Mouse (Mus musculus): ENCODE data around the gene Nebl. TPM values are rescaled to one million over a fixed set of nuclear protein-coding genes. Genes with fewer than 3 reads are reported as not detected.
A peak's percentile ranks its signal among the peaks of the same experiment; 100 is the strongest.

Nebl gene
- polyA plus RNA-seq, 1 experiment: 6.5 TPM

DNA sequence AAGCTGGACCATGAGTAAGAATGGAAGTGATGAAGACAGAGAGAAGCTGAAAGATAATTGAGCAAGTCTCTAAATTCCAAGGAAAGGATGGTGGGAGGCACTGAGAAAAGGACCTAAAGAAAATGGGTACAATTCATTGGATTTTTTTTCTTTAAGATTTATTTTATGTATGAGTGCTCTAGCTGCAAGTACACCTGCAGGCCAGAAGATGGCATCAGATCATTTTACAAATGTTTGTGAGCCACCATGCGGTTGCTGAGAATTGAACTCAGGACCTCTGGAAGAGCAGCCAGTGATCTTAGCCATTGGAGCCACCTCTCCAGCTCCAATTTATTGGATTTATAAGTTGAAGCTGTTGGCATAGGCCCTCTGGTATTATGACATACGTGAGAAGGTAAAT, 316.9 kb downstream of the Nebl start:
- Histone ChIP-seq H3K36me3 (ENCODE audit: control insufficient read depth, insufficient read depth, low read length) (no peaks in the 10 kb centered on the region), H3K27me3 (ENCODE audit: control insufficient read depth, insufficient read depth, low read length) (no peaks in the 10 kb centered on the region), H3K4me3 (ENCODE audit: extremely low read depth, insufficient read depth, insufficient read length) (no peak overlapping the region), H3K27ac (ENCODE audit: insufficient read depth, low read length) (no peak overlapping the region), H3K4me1 (ENCODE audit: control insufficient read depth, insufficient read depth, insufficient read length) (no peaks in the 10 kb centered on the region)
- no peak for TF ChIP-seq POLR2A (IDR thresholded peaks at IDR 0.05; ENCODE audit: low read depth, low read length)
- no peak for TF ChIP-seq CTCF (IDR thresholded peaks at IDR 0.05; ENCODE audit: extremely low read depth, insufficient read depth, insufficient read length, insufficient replicate concordance)
- DNase-seq (ENCODE audit: low read depth in 1 of 2, low spot score in 2 of 2): no peak
- 83% methylated on average over 2 of the region's 2 CpGs for WGBS

- no peak for DNase-seq (ENCODE audit: low read depth in 1 of 2, low spot score in 2 of 2)
- no peaks in the 10 kb centered on the region for H3K4me1 ChIP-seq (ENCODE audit: control insufficient read depth, insufficient read depth, insufficient read length)
- H3K36me3 ChIP-seq (ENCODE audit: control insufficient read depth, insufficient read depth, low read length): no peaks in the 10 kb centered on the region
- H3K27me3 ChIP-seq (ENCODE audit: control insufficient read depth, insufficient read depth, low read length): no peaks in the 10 kb centered on the region
- H3K4me3 ChIP-seq (ENCODE audit: extremely low read depth, insufficient read depth, insufficient read length): no peak overlapping the region
- no peak overlapping the region for H3K27ac ChIP-seq (ENCODE audit: insufficient read depth, low read length)
- no peak for TF ChIP-seq POLR2A (IDR thresholded peaks at IDR 0.05; ENCODE audit: low read depth, low read length)
- TF ChIP-seq CTCF (IDR thresholded peaks at IDR 0.05; ENCODE audit: extremely low read depth, insufficient read depth, insufficient read length, insufficient replicate concordance): no peak
- WGBS: 75% methylated on average over 8 of the region's 8 CpGs
Observed at GRCm38 (mm10) chr2:17413496-17414268, 317.6 kb downstream of the Nebl start.

DNA sequence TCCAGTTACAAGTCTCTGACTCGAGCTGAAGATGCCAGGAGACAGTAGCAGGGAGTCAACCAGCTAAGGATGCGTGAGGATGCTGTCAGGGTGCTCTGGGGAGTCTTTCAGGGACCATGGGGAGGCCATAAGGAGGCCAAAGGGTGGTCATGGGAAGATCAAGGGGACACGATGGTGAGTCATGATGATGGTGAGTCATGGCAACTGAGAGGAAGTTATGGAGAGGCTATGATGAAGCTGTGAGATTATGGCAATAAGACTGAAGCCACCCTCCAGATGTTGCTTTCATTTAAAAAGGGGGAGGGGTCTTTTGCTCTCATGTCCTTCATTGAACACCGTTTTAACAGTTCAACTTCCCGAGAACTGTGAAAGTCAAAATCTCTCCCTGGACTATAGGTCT, 322.0 kb downstream of the Nebl start:
- TF ChIP-seq CTCF (IDR thresholded peaks at IDR 0.05; ENCODE audit: extremely low read depth, insufficient read depth, insufficient read length, insufficient replicate concordance) (no peak), POLR2A (IDR thresholded peaks at IDR 0.05; ENCODE audit: low read depth, low read length) (no peak)
- Histone ChIP-seq H3K36me3 (ENCODE audit: control insufficient read depth, insufficient read depth, low read length) (no peaks in the 10 kb centered on the region), H3K27ac (ENCODE audit: insufficient read depth, low read length) (no peak overlapping the region), H3K27me3 (ENCODE audit: control insufficient read depth, insufficient read depth, low read length) (no peaks in the 10 kb centered on the region), H3K4me1 (ENCODE audit: control insufficient read depth, insufficient read depth, insufficient read length) (no peaks in the 10 kb centered on the region), H3K4me3 (ENCODE audit: extremely low read depth, insufficient read depth, insufficient read length) (no peak overlapping the region)
- 85% methylated on average over 5 of the region's 5 CpGs for WGBS
- DNase-seq (ENCODE audit: low read depth in 1 of 2, low spot score in 2 of 2): no peak

DNA sequence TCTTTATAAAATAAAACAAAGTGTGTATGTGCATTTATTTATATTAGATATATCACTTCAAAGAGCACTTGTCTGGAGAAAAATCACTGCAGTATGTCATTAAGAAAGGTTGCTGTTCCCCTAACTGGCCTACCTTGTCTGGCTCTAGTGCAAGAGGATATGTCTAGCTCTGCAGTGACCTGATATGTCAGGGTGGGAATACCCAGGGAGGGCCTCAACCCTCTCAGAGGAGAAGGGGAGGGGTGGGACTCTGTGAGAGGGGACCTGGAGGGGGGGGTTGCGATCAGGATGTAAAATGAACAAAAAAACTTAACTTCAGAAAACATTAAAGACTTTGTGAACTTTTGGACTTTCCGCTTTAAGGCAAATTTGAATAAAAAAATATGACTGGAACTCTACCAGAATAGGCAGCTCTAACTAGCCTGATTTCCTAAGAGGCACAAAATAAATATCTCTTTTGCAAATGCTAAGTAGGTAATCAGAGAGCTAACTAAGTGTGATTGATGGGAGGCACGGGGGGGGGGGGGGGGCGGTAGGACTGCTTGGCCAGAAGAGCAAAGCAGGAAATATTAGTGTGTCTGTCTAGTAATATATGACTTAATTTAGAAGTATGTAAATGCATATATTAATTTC, 325.2 kb downstream of the Nebl start:
- WGBS: 72% methylated on average over 4 of the region's 4 CpGs
- no peaks in the 10 kb centered on the region for H3K36me3 ChIP-seq (ENCODE audit: control insufficient read depth, insufficient read depth, low read length)
- no peak for DNase-seq (ENCODE audit: low read depth in 1 of 2, low spot score in 2 of 2)
- H3K4me3 ChIP-seq (ENCODE audit: extremely low read depth, insufficient read depth, insufficient read length): no peak overlapping the region
- TF ChIP-seq CTCF (IDR thresholded peaks at IDR 0.05; ENCODE audit: extremely low read depth, insufficient read depth, insufficient read length, insufficient replicate concordance): no peak
- no peak for TF ChIP-seq POLR2A (IDR thresholded peaks at IDR 0.05; ENCODE audit: low read depth, low read length)
- H3K4me1 ChIP-seq (ENCODE audit: control insufficient read depth, insufficient read depth, insufficient read length): no peaks in the 10 kb centered on the region
- no peaks in the 10 kb centered on the region for H3K27me3 ChIP-seq (ENCODE audit: control insufficient read depth, insufficient read depth, low read length)
- H3K27ac ChIP-seq (ENCODE audit: insufficient read depth, low read length): no peak overlapping the region

DNA sequence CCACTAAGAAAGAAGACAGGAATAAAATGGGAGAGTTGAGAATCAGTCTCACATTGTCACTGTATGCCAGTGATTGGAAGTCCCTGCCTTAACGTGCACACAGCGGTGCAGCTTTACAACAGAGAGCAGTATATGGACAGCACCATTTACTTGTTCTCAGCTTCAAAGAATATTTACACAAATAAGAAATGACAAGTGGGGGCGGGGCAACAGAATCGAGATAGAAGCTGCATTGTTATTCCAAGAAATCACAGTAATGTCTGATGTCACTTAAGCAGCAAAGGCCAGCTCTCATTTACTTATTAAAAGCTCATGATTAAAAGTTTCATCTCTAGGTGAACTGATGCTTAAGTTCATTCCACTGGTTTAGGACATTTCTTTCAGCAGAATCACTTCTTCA, 328.8 kb downstream of the Nebl start:
- Histone ChIP-seq H3K36me3 (ENCODE audit: control insufficient read depth, insufficient read depth, low read length) (no peaks in the 10 kb centered on the region), H3K4me3 (ENCODE audit: extremely low read depth, insufficient read depth, insufficient read length) (no peak overlapping the region), H3K27ac (ENCODE audit: insufficient read depth, low read length) (no peak overlapping the region), H3K4me1 (ENCODE audit: control insufficient read depth, insufficient read depth, insufficient read length) (no peaks in the 10 kb centered on the region; the same call in 1 of the 2 replicates), H3K27me3 (ENCODE audit: control insufficient read depth, insufficient read depth, low read length) (no peaks in the 10 kb centered on the region)
- no peak for DNase-seq (ENCODE audit: low read depth in 1 of 2, low spot score in 2 of 2)
- WGBS: 77% methylated on average over 4 of the region's 4 CpGs
- TF ChIP-seq CTCF (IDR thresholded peaks at IDR 0.05; ENCODE audit: extremely low read depth, insufficient read depth, insufficient read length, insufficient replicate concordance) (no peak), POLR2A (IDR thresholded peaks at IDR 0.05; ENCODE audit: low read depth, low read length) (no peak)

GRCm38 (mm10) chr2:17396235-17396634, 335.0 kb downstream of the Nebl start:
- Histone ChIP-seq H3K27ac (ENCODE audit: insufficient read depth, low read length) (no peak overlapping the region), H3K4me1 (ENCODE audit: control insufficient read depth, insufficient read depth, insufficient read length) (peaks cover 10% of the 10 kb centered on the region), H3K4me3 (ENCODE audit: extremely low read depth, insufficient read depth, insufficient read length) (no peak overlapping the region), H3K27me3 (ENCODE audit: control insufficient read depth, insufficient read depth, low read length) (no peaks in the 10 kb centered on the region), H3K36me3 (ENCODE audit: control insufficient read depth, insufficient read depth, low read length) (no peaks in the 10 kb centered on the region)
- WGBS: 28% methylated on average over 5 of the region's 5 CpGs
- peak; percentile 20 to 54 for DNase-seq (ENCODE audit: low read depth in 1 of 2, low spot score in 2 of 2)
- no peak for TF ChIP-seq POLR2A (IDR thresholded peaks at IDR 0.05; ENCODE audit: low read depth, low read length)
- no peak for TF ChIP-seq CTCF (IDR thresholded peaks at IDR 0.05; ENCODE audit: extremely low read depth, insufficient read depth, insufficient read length, insufficient replicate concordance)

GRCm38 (mm10) chr2:17391389-17391788, 339.9 kb downstream of the Nebl start:
- WGBS: 75% methylated on average over 5 of the region's 5 CpGs
- H3K27ac ChIP-seq (ENCODE audit: insufficient read depth, low read length): no peak overlapping the region
- DNase-seq (ENCODE audit: low read depth in 1 of 2, low spot score in 2 of 2): no peak

More at GRCm38 (mm10) chr2:17391389-17391788, 339.9 kb downstream of the Nebl start:
- no peak for TF ChIP-seq POLR2A (IDR thresholded peaks at IDR 0.05; ENCODE audit: low read depth, low read length)
- no peak for TF ChIP-seq CTCF (IDR thresholded peaks at IDR 0.05; ENCODE audit: extremely low read depth, insufficient read depth, insufficient read length, insufficient replicate concordance)
- H3K27me3 ChIP-seq (ENCODE audit: control insufficient read depth, insufficient read depth, low read length): no peaks in the 10 kb centered on the region
- H3K4me1 ChIP-seq (ENCODE audit: control insufficient read depth, insufficient read depth, insufficient read length): peaks cover 8% of the 10 kb centered on the region
- no peak overlapping the region for H3K4me3 ChIP-seq (ENCODE audit: extremely low read depth, insufficient read depth, insufficient read length)
- H3K36me3 ChIP-seq (ENCODE audit: control insufficient read depth, insufficient read depth, low read length): no peaks in the 10 kb centered on the region

Measured in spleen, adult 2 months (tissue).